Mouse (Mus musculus) heart, adult 11 months (tissue): ENCODE measurements around the gene Eps8l1.
A peak's percentile ranks its signal among the peaks of the same experiment; 100 is the strongest.

ENCODE experiments used
- DNase-seq: peaks from one replicate; pipeline ENCODE4 v3.0.0; 2022

Eps8l1 gene

DNA sequence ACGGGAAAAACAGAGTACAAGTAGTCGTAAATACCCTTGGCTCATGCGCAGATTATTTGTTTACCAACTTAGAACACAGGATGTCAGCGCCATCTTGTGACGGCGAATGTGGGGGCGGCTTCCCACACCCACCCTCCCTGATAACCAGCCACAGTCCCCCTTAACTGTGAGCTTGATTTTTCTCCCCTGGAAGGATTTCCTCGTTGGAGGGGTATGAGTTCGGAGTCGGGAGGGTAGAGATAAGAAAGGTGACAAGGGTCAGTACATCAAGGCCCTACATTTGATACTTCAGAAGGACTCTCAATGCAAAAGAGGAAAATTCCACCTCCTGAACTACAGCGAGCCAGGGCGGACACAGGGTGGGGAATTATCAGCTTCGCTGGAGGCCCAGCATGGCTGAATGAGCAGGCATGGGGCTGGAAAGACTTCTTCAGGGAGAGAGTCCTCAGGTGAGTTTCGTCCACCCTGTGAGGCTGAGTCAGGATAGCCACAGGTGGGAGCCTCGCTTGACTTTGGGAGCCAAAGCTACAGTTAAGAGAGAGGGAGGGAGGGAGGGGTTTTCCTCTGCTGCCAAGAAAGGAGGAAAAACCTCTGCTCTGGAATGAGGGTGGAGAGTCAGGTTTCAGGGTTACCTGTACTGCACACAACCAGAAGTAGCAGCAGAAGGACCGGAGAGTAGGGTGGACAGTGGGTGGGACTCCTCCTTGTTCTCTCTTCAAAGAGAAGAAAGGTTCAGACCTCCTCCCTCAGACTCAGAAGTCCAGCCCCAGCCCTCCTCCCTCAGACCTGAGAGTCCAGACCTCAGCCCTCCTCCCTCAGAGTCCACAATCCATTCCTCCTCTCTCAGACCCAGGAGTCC is at the start of gene Eps8l1:
Gene Eps8l1, plus strand, starts transcription at position 99 of the 859 bp plus-strand sequence.
- DNase-seq: no peak

DNA sequence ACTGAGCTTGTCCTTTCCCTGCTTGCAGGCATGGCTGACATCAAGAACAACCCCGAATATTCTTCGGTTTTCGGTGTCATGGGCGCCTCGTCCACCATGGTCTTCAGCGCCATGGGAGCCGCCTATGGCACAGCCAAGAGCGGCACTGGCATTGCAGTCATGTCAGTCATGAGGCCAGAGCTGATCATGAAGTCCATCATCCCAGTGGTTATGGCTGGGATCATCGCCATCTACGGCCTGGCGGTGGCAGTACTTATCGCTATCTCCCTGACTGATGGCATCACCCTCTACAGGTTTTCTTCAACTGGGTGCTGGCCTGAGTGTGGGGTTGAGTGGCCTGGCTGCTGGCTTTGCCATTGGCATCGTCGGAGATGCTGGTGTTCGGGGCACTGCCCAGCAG is 48.1 kb upstream of the Eps8l1 start:
- DNase-seq: peak; percentile 75

DNA sequence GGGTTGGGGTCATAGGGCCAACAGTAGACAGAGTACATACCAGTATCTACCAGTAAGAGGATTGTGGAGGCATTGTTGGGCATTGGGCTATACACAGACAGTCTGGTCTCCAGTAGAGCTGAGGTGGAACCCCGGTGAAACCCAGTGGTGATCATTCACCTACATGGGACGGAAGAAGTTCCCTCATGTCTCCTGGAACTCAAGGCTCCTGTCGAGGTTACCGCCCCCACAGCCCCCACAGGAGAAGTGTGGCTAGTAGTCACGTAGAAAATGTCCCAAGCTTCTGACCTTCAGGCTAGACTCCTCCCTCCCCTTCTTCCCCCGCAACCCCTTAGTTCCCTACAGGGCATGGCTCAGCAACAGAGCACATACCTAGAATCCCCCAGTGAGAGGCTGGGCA is 40.8 kb upstream of the Eps8l1 start:
- DNase-seq: peak; percentile 52

DNA sequence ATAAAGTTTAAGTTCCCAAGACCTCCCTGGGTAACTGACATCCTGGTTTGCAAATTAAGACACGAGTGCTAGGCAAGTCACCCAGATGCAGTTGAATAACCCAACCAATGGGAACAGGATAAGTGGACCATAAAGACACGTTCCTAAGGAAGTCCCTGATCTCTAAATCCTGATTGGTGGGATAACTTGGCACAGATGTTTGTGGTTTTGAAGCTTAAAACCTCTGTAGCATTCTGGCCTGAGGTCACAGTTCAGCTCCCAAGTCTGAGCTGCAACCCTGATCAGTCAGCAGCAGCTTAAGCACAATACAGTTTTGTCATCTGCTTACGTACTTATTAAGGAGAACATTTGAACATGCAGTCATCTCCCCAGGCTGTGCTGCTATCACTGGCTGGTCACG is 40.2 kb upstream of the Eps8l1 start:
- DNase-seq: peak; percentile 17

DNA sequence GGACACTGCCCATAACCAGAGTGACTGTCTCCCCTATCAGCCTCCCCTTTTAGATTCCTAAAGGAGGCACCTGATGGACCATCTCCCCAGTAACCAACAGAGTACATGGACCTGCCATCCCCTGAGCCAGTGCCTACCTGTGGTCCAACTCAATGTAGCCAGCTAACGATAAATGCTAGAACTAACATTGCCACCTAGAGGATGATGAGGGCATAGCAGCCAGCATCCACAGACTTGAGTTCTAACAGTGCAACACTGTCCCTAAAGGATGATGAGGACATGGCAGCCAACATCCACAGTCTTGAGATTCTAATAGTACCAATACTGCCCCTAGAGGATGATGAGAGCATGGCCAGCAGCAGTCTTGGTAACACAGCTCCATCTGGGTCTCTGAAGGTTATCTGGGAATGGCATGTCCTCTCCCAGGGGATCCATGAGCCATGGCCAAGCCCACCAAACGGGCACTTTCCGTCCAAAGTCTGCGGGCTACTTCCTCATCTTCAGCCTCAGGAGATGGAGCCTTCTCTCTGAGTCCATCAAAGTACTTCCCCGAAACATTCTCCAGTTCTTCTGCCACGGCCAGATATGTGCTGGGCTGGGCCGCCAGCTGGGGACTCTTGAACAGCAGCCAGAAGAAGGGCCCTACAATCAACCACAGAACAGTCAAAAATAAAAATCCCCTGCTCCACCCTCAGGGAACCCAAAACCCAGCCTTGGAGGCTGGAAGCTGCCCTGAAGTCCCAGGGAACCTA is 33.1 kb upstream of the Eps8l1 start:
- DNase-seq: peak; percentile 98

DNA sequence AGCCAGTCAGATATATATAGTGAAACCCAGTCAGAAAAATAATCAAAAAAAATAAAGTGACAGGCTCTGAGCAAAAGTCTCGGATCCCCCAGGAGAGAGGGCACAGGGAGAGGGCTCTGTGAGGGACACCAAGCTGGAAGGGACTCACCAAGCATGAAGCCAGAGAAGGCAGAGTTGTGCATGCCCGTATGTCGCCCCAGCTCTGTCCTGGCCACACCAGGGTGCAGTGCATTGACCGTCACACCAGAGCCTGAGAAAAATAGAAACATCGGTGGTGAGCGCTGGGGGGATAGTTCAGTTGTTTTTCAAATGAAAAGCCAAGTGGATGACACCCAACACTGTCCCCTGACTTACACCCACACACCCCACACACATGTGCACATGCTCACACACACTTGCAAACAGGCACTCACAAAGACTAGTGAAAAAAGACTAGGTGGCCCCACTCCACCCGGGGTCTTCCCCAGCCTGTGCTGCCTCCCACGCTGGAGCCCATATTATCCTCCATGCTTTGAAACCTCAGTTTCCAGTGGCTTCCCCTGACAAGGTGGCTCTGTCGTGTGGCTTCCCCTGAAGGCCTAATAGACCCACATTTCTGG is 30.1 kb upstream of the Eps8l1 start:
- peak; percentile 71 for DNase-seq

DNA sequence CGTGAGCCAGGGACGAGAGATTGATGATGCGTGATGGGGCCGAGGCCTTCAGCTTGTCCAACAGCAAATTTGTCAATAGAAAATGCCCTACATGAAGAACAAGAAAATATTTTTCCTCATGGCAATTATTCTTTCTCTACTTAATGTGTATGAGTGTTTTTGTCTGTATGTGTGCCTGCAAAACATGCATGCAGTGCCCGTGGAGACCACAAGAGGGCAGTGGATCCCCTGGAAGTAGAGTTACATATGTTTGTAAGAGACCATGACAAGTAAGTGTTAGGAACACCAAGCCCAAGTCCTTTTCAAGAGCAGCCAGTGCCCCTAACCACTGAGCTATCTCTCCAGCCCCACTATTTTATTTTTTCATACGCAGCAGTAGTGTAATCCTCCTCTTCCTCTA is 28.9 kb upstream of the Eps8l1 start:
- peak; percentile 91 for DNase-seq

DNA sequence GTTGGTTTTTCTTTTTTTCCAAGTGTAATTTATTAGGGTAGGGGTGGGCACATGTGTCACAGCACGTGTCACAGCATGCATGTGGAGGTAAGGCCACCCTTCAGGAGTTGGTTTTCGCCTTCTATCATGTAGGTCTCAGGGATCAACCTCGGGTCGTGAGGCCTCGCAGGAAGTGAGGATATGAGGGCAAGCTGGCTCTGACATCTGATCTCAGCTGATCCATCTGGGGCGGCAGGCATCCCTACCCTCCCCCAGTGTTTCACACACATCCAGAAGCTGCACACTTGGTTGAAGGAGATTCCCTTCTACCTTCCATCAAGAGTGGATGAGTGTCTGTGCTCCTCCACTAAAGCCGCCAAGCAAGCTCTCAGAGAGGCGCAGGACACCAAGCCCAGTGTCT is 28.4 kb upstream of the Eps8l1 start:
- DNase-seq: peak; percentile 79

DNA sequence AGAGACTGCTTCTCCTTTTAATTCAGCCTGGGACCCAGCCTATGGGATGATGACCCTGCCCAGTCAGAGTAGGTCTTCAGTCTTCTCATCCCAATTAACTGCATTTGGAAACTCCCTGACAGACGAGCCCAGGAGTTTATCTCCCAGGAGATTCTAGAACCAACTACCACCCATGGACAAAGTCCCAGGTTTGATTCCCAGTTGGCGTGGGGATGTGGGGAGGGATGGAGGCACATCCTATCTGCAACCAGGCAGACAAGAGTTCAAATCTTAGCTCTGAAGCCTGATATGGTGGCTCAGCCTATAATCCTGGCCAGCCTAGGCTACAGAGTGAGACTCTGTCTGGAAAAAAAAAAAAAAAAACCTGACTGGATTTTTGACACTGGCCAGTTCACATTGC is 22.8 kb upstream of the Eps8l1 start:
- peak; percentile 51 for DNase-seq

DNA sequence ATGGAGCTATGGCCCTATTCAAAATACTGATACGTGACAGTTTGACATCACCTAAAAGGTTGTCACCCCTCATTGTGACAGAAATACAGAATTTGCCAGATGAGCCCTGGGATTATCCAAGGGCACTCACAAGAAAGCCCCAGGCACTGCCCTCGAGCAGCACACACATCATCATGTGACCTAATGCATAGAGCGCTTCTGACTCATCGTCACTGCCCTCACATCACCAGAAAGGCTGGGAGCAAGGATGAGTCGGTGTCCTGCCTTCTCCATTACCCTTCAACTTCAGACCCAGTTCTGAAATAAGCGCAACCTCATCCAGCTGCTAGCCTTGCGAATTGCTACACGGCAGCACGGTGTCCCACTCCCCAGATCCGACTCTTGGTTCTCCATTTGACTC is 19.9 kb upstream of the Eps8l1 start:
- DNase-seq: no peak

DNA sequence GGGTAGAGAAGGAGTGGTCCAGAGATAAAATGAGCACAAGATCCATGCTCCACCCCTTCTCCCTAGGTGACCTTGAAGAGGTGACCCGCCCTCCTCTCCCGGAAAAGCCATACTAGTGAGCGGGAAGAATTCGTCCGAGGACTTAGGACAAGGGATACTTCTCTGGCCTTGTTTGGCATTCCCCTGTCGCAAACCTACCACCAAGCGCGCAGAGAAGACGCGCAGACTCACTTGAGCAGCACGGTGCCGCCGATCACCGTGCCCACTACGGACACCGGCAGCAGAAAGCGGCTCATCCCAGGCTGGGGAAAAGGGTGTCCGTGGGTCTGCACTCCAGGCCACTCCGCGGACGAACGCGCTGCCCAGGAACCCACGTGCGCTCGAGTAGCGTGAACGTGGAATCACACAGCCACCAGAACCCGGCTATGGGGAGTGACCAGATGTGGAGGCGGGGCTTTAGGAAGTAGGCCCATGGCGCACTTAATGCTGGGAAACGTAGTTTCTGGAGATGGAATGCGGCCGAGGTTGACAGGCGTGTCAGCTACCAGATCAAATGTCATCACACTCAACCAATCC is 15.2 kb upstream of the Eps8l1 start, which contains the start of gene Rdh13:
Gene Rdh13, minus strand, starts transcription at position 434 of the 576 bp plus-strand sequence.
- DNase-seq: peak; percentile 99

DNA sequence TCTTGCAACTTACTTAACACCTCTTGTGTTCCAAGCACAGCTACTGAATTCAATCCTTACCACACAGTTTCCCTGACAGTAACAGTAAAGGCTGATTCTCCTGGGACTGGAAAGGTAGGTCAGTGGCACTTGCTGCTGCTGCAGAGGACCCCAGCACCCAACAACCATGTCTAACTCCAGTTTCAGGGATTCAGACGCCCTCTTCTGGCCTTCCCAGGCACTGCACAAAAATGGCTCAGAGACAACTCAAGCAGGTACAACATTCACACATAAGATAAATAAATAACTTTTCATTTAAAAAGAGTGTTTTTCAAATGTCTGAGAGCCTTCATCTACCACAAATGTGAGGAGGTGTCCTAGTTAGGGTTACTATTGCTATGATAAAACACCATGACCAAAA is 13.3 kb upstream of the Eps8l1 start:
- no peak for DNase-seq

DNA sequence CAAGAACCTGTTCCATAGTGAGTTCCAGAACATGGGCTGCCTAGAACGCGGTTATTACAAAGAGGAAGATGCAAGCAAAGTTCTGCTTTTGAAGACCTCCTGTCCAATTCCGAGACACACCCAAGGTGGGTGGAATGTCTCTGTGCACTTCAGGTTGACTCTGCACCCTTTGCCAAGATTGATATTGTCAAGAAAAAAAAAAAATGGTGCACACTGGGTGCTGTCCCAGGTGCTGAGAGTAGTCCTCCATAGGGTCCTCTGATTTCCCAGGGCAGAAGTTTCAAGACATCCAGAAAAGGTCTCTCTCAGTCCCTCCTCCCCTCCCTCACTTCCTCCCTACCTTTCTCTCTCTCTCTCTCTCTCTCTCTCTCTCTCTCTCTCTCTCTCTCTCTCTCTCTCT is 12.0 kb upstream of the Eps8l1 start:
- DNase-seq: no peak

DNA sequence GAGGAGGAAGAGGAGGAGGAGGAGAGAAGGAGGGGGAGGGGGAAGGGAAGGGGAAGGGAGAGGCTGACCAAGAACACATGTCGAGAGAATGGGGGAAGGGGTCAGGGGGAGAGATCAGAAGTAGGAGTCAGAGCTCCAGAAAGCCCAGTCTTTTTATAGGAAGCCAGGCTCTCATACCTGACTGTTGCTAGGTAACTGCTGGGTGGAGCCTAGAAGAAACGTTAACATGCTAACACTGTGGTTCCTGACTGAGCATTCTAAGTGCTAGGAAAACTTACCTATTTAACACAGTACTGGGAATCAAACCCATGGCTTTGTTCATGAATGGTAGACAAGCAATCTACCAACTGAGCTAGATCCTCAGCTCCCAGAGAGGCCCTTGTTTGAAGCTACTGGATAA is 11.3 kb upstream of the Eps8l1 start:
- DNase-seq: no peak

DNA sequence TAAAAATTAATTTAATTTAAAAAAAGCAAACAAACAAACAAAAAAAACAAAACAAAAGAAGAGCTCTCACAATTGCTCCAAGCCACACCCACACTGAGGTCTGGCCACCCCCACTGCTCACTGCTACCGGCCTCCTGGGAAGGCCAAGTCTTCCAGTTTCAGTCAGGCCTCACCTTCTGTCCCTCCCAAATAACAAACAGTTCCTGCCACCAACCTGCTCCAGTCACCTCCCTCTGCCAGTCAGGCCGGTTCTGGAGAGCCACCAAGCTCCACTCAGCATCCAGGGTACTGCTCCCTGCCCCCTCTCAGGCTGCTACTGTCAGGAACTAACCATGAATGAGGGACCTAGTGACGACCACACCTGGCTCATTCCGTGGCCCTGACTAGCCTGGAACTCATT is 7.8 kb upstream of the Eps8l1 start:
- DNase-seq: no peak

DNA sequence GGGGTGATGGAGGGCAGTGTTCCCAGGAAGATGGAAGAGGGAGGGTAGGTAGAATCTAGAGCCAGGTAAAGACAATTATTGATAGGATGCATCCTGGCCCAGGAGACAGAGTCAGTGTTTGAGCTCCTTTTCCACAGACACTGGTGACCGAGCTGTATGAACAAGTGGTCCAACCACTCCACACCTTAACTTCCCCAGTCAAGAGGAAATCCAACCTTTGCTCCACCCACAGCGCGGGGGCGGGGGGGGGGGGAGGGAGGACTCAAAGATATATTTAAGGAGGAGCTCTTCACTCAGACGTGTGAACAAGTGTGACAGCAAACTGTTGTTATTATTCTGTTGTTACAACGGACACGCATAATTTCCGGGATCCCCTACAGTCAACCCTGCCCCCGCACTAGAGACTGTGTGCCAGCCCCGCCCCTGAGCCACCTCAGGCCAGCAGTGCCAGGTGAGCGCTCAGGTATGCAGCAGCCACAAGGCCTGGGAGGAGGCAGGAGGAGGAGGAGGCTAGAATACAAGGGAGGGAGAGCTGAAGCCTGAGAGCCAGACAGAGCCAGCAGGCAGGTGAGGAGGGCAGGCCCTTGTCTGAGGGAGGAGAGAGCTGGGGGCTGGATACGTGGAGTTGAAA is 3.8 kb downstream of the Eps8l1 start:
- DNase-seq: no peak

DNA sequence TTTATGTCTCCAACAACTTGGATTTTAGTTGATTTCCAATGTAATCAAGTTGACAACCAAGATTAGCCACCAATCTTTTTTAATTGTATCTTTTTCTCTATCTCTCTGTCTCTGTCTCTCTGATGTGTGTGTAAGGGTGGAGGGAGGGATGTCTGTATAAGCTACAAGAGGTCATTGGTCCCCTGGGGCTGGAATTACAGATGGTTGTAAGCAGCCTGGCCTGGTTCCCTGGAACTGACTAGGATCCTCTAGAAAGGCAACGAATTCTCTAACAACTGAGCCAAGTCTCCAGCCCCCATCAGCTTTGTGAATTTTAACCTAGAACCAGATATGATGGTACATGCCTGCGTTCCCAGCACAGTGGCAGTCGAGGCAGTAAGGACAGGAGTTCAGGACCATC is 7.3 kb downstream of the Eps8l1 start:
- DNase-seq: no peak

DNA sequence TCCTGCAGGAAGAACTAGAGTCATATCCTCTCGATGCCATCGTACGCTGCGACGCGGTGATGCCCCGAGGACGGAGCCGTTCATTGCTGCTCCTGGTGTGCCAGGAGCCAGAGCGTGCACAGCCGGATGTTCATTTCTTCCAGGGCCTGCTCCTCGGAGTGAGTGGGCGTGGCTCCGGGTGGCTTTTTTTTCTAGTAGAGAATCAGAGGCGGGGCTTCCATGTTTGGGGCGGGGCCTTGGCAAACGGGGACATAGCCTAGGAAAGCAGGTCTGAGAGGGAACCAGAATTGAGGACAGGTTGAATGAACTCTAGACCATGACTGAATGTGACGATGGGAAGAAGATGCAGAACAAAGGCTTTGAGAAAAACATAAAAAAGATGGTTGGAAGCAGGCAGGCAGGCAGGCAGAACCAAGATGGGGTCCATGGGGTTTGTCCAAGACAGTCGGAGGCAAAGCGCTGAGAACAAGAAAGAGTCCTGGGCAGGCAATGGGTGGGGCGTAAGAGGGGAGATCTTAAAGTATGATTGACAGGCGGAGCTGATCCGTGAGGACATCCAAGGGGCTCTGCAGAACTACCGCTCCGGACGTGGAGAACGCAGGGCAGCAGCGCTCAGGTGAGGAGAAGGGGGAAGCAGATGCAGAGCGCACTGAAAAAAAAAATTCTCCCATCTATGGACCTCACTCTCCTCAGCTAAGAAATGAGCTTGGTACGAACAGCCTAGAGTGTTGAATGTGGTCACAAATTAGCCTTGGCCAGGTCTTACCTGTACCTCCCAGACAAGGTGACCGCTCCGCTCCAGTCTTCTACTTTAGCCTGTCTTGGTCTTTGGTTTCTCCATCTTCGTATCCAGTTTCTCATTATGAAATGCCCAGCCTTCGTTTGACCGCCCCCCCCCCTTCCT is 10.1 kb downstream of the Eps8l1 start:
- DNase-seq: peak; percentile 97

DNA sequence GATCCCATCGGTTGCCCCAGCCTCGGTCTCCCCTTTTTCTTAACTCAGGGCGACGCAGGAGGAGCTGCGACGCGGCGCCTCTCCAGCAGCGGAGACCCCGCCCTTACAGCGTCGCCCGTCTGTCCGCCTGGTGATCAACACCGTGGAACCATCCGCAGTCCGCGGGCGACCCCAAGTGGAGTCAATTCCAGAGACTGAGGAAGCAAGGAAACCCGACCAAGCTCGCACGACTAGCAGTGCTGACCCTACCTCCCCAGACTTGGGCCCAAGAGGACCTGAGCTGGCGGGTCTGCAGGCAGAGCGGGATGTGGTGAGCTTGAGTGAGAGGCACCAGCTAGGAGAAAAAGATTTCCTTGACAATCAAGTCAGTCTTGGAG is 10.7 kb downstream of the Eps8l1 start:
- peak; percentile 98 for DNase-seq

DNA sequence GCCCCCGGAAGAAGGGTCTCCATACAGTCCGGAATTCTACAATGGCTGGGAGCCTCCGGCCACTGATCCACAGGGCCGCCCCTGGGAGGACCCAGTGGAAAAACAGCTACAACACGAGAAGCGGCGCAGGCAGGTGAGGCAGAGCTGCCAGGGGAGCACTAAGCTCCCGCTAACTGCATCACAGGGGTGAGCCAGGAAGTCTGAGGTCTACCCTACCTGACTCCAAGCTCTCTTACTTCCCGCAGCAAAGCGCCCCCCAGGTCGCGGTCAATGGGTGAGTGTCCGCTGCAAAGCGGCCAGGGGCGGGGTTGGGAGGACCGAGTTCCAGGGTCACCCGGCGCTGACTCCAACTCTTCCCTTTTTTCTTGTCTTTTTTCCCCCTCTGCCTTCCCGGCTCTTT is 13.5 kb downstream of the Eps8l1 start:
- peak; percentile 88 for DNase-seq

DNA sequence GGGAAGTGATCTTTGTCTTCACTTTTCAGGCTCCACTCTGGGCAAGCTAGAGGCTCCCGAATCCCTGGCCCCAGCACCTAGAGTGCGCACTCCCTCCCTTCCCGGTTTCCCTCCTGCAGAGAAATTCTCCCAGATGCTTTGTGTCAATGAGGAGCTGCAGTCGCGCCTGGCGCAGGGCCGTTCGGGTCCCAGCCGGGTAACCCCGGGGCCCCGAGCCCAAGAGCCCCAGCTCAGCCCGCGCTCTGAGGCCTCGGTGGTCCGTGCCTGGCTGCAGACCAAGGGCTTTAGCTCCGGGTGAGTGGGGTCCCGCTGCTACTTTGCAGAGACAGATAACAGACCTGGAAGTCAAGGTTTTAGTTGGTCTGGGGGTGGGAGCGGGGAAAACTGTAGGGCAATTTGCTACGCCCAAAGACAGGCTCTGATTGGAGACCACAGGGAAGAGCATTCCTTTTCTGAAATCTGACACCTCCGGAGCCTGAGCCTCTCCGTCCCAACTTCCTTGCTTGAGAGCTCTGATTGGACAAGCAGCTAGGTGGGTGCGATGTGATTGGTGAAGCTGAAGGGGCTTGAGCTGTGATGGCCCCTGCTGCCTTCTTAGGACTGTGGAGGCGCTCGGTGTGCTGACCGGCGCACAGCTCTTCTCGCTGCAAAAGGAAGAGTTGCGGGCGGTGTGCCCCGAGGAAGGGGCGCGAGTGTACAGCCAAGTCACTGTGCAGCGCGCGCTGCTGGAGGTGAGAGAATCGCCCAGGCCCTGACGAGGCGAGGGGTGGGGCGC is 17.7 kb downstream of the Eps8l1 start:
- DNase-seq: peak; percentile 99
